Mouse (Mus musculus) limb, embryonic 11.5 days (tissue): ENCODE results near the gene Xpnpep3. TPM values are rescaled to one million over a fixed set of nuclear protein-coding genes. Genes with fewer than 3 reads are reported as not detected.
"Not testable (repeated sequence)": the region's sequence is repeated elsewhere in the genome, so short reads cannot be mapped to it uniquely, and the experiment has no call there.

Experiments
- ATAC-seq: fragments of 200-750 bp; cut with Nextera tagmentation; 2 replicates; pipeline ENCODE4 v1.8.0; 2017; ENCODE audit warnings: low read depth; ENCODE audit not compliant: insufficient number of reproducible peaks, low FRiP score, low TSS enrichment
- DNase-seq: peaks from one replicate; pipeline ENCODE4 v3.0.0-alpha.2; 2015; ENCODE audit warnings: low spot score
- H3K27ac ChIP-seq: fragments of 300-500 bp; sonication (generic); replicated peaks from 2 replicates; pipeline ENCODE4 v1.5.1; 2014; ENCODE audit warnings: low read depth, mild to moderate bottlenecking, low read length
- H3K27me3 ChIP-seq: fragments of 300-500 bp; sonication (generic); 2 replicates; pipeline ENCODE4 v1.6.1; 2014; ENCODE audit warnings: mild to moderate bottlenecking, low read length, mixed read lengths; ENCODE audit not compliant: control insufficient read depth, insufficient read depth
- H3K36me3 ChIP-seq: fragments of 300-500 bp; sonication (generic); 2 replicates; pipeline ENCODE4 v1.6.1; 2014; ENCODE audit warnings: mild to moderate bottlenecking, low read length, moderate library complexity, mixed read lengths; ENCODE audit not compliant: control insufficient read depth, insufficient read depth
- H3K4me1 ChIP-seq: fragments of 300-500 bp; sonication (generic); 2 replicates; pipeline ENCODE4 v1.6.1; 2014; ENCODE audit warnings: low read length, mixed read lengths; ENCODE audit not compliant: control insufficient read depth, insufficient read depth
- H3K4me2 ChIP-seq: fragments of 300-500 bp; sonication (generic); 2 replicates; pipeline ENCODE4 v1.6.1; 2014; ENCODE audit warnings: low read depth, mild to moderate bottlenecking, moderate library complexity; ENCODE audit not compliant: severe bottlenecking
- H3K4me3 ChIP-seq: fragments of 300-500 bp; sonication (generic); 2 replicates; pipeline ENCODE4 v1.5.1; 2014; ENCODE audit warnings: low read depth, low read length
- H3K9ac ChIP-seq: fragments of 300-500 bp; sonication (generic); 2 replicates; pipeline ENCODE4 v1.6.1; 2014; ENCODE audit warnings: mild to moderate bottlenecking, low read length
- H3K9me3 ChIP-seq: fragments of 300-500 bp; sonication (generic); 2 replicates; pipeline ENCODE4 v1.6.1; 2016; ENCODE audit warnings: low read length; ENCODE audit not compliant: control insufficient read depth
- WGBS: fragments of 180-500 bp; shearing (Covaris S2); extraction: QIAGEN DNeasy Blood & Tissue Kit; methylation state at CpG from one replicate; pipeline ENCODE4 v1.1.7; 2014; 5-methylcytosine and 5-hydroxymethylcytosine counted together
- polyA plus RNA-seq: library from polyadenylated mRNA; unstranded; fragments of >200 nt; fragmentation: Nextera tagmentation; extraction: Ambion mirVana; gene quantifications from 2 replicates; pipeline ENCODE4 v1.2.1, GENCODE M21; 2014

Xpnpep3 gene
- polyA plus RNA-seq, 1 experiment from 2014 or later = 8.6 TPM

GRCm38 (mm10) chr15:81416763-81417310 lies 16.9 kb downstream of the Xpnpep3 start:
- ATAC-seq (peak; percentile 89), DNase-seq (peak; percentile 82)
- H3K27me3 ChIP-seq, H3K27ac ChIP-seq, H3K36me3 ChIP-seq, H3K9ac ChIP-seq, H3K9me3 ChIP-seq, H3K4me1 ChIP-seq: not testable (repeated sequence)
- Histone ChIP-seq H3K4me3 (peak overlapping the region; percentile 2; the same call in 1 of the 2 replicates), H3K4me2 (peak overlapping the region; percentile 36)
- 11% methylated on average over 22 of the region's 22 CpGs for WGBS

- no peak for DNase-seq
- H3K9me3 ChIP-seq = no peaks in the 10 kb centered on the region
- ATAC-seq = no peak
- peaks cover 5% of the 10 kb centered on the region; the same call in 1 of the 2 replicates for H3K4me1 ChIP-seq
- no peak overlapping the region for H3K9ac ChIP-seq
- 82% methylated on average over 4 of the region's 4 CpGs for WGBS
- no peak overlapping the region for H3K4me2 ChIP-seq
- no peaks in the 10 kb centered on the region for H3K27me3 ChIP-seq
- H3K36me3 ChIP-seq = no peaks in the 10 kb centered on the region
- H3K27ac ChIP-seq = no peak overlapping the region
- no peak overlapping the region for H3K4me3 ChIP-seq
These were observed 18.1 kb downstream of the Xpnpep3 start for GRCm38 (mm10) chr15:81418065-81418464.

- Histone ChIP-seq H3K4me1 (peaks cover 2% of the 10 kb centered on the region; the same call in 1 of the 2 replicates), H3K27ac (no peak overlapping the region), H3K36me3 (no peaks in the 10 kb centered on the region), H3K9ac (no peak overlapping the region), H3K27me3 (no peaks in the 10 kb centered on the region), H3K4me3 (no peak overlapping the region), H3K4me2 (no peak overlapping the region), H3K9me3 (no peaks in the 10 kb centered on the region)
- no peak for ATAC-seq
- no peak for DNase-seq
- 39% methylated on average over 1 of the region's 1 CpGs for WGBS
These were observed 21.5 kb downstream of the Xpnpep3 start for GRCm38 (mm10) chr15:81421454-81421853.

- Histone ChIP-seq H3K36me3 (peaks cover under 1% of the 10 kb centered on the region; the same call in 1 of the 2 replicates), H3K4me1 (no peaks in the 10 kb centered on the region), H3K27me3 (no peaks in the 10 kb centered on the region), H3K4me3 (no peak overlapping the region), H3K9ac (no peak overlapping the region), H3K9me3 (no peaks in the 10 kb centered on the region), H3K27ac (no peak overlapping the region), H3K4me2 (no peak overlapping the region)
- 81% methylated on average over 7 of the region's 7 CpGs for WGBS
- DNase-seq = no peak
- no peak for ATAC-seq
These were observed 22.3 kb downstream of the Xpnpep3 start for GRCm38 (mm10) chr15:81422156-81422681.

- peaks cover 4% of the 10 kb centered on the region; the same call in 1 of the 2 replicates for H3K36me3 ChIP-seq
- no peaks in the 10 kb centered on the region for H3K9me3 ChIP-seq
- DNase-seq = no peak
- H3K9ac ChIP-seq = no peak overlapping the region
- no peak overlapping the region for H3K27ac ChIP-seq
- H3K4me3 ChIP-seq = no peak overlapping the region
- ATAC-seq = no peak
- H3K27me3 ChIP-seq = no peaks in the 10 kb centered on the region
- no peaks in the 10 kb centered on the region for H3K4me1 ChIP-seq
- no peak overlapping the region for H3K4me2 ChIP-seq
- WGBS = 87% methylated on average over 3 of the region's 3 CpGs
These were observed 25.4 kb downstream of the Xpnpep3 start for GRCm38 (mm10) chr15:81425311-81425710.

GRCm38 (mm10) chr15:81427947-81428346 lies 28.0 kb downstream of the Xpnpep3 start:
- H3K9me3 ChIP-seq = no peaks in the 10 kb centered on the region
- DNase-seq (no peak), ATAC-seq (no peak)
- no peak overlapping the region for H3K4me3 ChIP-seq
- H3K27me3 ChIP-seq = no peaks in the 10 kb centered on the region
- WGBS = 85% methylated on average over 2 of the region's 2 CpGs
- no peaks in the 10 kb centered on the region for H3K4me1 ChIP-seq
- no peak overlapping the region for H3K4me2 ChIP-seq
- H3K9ac ChIP-seq = no peak overlapping the region
- H3K36me3 ChIP-seq = peaks cover 4% of the 10 kb centered on the region; the same call in 1 of the 2 replicates
- H3K27ac ChIP-seq = no peak overlapping the region

GRCm38 (mm10) chr15:81431195-81431594 lies 31.3 kb downstream of the Xpnpep3 start:
- WGBS = 79% methylated on average over 1 of the region's 1 CpGs
- Histone ChIP-seq H3K27me3 (no peaks in the 10 kb centered on the region), H3K9ac (no peak overlapping the region), H3K36me3 (peaks cover 4% of the 10 kb centered on the region; the same call in 1 of the 2 replicates), H3K4me3 (no peak overlapping the region), H3K4me2 (no peak overlapping the region), H3K9me3 (no peaks in the 10 kb centered on the region), H3K4me1 (no peaks in the 10 kb centered on the region), H3K27ac (no peak overlapping the region)
- no peak for DNase-seq
- ATAC-seq = no peak

- Histone ChIP-seq H3K36me3 (peaks cover 3% of the 10 kb centered on the region; the same call in 1 of the 2 replicates), H3K27me3 (no peaks in the 10 kb centered on the region), H3K9me3 (no peaks in the 10 kb centered on the region), H3K4me1 (no peaks in the 10 kb centered on the region), H3K9ac (no peak overlapping the region), H3K27ac (no peak overlapping the region), H3K4me3 (no peak overlapping the region), H3K4me2 (no peak overlapping the region)
- WGBS = 89% methylated on average over 1 of the region's 1 CpGs
- ATAC-seq = no peak
- DNase-seq = no peak
These were observed 38.4 kb downstream of the Xpnpep3 start for GRCm38 (mm10) chr15:81438345-81438744.

GRCm38 (mm10) chr15:81439236-81439635 lies 39.3 kb downstream of the Xpnpep3 start:
- Histone ChIP-seq H3K27ac (no peak overlapping the region), H3K36me3 (peaks cover 3% of the 10 kb centered on the region; the same call in 1 of the 2 replicates), H3K4me2 (no peak overlapping the region), H3K27me3 (no peaks in the 10 kb centered on the region), H3K4me1 (no peaks in the 10 kb centered on the region), H3K4me3 (no peak overlapping the region), H3K9ac (no peak overlapping the region), H3K9me3 (no peaks in the 10 kb centered on the region)
- DNase-seq = no peak
- no peak for ATAC-seq
